Mouse (Mus musculus): ENCODE results near the gene Nhp2. TPM values are rescaled to one million over a fixed set of nuclear protein-coding genes. Genes with fewer than 3 reads are reported as not detected.

Gene Nhp2
- polyA plus RNA-seq, 1 experiment from 2014 or later = 91.5 TPM

DNA sequence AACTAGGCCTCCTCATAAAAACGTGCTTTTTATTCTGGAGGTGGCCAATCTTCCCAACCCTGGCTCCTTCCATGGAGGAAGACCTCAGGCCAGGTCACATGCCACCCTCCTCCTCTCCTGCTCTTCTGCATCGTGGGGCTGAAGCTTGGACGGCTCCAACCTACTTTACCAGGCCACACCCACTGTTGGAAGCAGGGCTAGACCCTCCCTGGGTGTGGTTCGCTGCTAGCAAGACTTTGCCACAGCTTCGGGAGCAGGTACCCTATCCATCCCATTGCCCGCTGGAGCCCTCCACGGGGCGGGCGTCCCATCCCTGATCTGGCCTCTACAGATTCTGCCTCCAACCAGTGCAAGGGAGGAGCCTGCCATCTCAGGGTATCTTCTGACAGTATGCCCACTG is 23.7 kb downstream of the Nhp2 start:
- Histone ChIP-seq H3K9me3 (no peaks in the 10 kb centered on the region), H3K4me1 (no peaks in the 10 kb centered on the region), H3K27me3 (replicated peaks) (peaks cover 5% of the 10 kb centered on the region; the same call in 1 of the 2 replicates), H3K4me3 (no peak overlapping the region), H3K4me2 (no peak overlapping the region), H3K27ac (no peak overlapping the region), H3K36me3 (replicated peaks) (no peaks in the 10 kb centered on the region), H3K9ac (no peak overlapping the region)
- ATAC-seq (replicated peaks) = no peak
- 83% methylated on average over 9 of the region's 9 CpGs for WGBS

DNA sequence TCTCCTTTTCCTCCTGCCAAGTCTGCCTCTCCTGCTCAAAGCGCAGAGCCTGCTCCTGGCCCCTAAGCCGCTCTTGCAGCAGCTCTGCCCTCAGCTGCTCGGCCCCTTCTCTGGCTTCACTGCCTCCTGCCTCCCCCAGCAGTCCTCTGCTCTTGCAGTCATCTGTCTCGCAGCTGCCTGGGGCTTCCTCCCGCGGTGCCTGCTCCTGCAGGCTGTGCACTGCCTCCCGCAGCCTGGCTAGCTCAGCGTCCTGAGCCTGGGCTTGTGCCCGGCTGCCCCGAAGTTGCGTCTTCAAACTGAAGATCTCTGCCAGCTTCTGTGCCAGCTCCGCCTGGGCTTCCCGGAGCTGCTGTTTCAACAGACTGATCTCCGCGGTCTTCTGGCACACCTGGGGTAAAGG is 24.2 kb downstream of the Nhp2 start:
- H3K27ac ChIP-seq = no peak overlapping the region
- H3K9ac ChIP-seq = no peak overlapping the region

DNA sequence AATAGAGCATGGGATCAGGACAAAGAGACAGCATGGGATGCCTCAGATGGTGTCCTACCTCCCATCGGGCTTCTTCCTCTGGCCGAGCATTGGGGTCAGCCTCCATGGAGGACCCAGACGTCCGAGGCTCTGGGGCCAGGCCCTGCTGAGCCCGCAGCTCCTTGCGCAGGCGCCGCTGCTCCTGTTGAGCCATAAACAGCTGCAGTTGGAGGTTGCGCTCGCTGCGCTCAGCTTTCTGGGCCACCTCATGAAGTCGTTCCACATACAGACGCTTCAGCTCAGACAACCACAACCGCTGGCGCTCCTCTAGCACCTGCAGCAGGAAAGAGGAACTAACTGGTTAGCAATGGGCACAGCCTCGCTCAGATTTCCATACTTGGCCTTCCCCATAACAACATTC is 24.7 kb downstream of the Nhp2 start:
- H3K4me1 ChIP-seq = peaks cover 8% of the 10 kb centered on the region

More for the DNA sequence above, 24.2 kb downstream of the Nhp2 start:
- Histone ChIP-seq H3K4me3 (no peak overlapping the region), H3K4me2 (no peak overlapping the region), H3K27me3 (replicated peaks) (no peaks in the 10 kb centered on the region), H3K9me3 (no peaks in the 10 kb centered on the region), H3K36me3 (replicated peaks) (no peaks in the 10 kb centered on the region), H3K4me1 (peaks cover 3% of the 10 kb centered on the region; the same call in 1 of the 2 replicates)
- ATAC-seq (replicated peaks) = no peak
- WGBS = 50% methylated on average over 15 of the region's 15 CpGs

DNA sequence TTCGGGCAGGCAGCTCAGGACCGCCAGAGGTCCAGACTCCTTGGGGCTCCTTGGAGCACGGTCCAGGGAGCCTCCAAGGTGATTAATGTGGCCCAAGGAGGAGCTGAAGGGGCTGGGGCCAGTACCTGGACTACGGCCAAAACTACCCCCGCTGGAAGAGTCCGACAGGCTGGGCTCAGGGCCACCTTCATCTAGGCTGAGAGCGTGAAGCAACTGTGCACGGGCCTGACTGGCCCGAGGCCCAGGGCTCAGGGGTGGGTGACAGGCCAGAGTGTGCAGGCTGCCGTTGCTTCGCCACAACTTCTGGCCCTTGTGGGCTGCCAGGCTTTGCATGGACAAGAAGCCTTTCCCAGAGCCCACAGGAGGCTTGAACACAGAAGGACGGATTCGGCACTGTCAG is 25.8 kb downstream of the Nhp2 start:
- no peak overlapping the region for H3K4me3 ChIP-seq
- H3K27me3 ChIP-seq (replicated peaks) = peaks cover 14% of the 10 kb centered on the region
- H3K4me1 ChIP-seq = peaks cover 19% of the 10 kb centered on the region
- H3K27ac ChIP-seq = no peak overlapping the region
- H3K4me2 ChIP-seq = no peak overlapping the region
- WGBS = 80% methylated on average over 13 of the region's 13 CpGs
- no peak for ATAC-seq (replicated peaks)
- no peak overlapping the region for H3K9ac ChIP-seq
- no peaks in the 10 kb centered on the region for H3K36me3 ChIP-seq (replicated peaks)
- H3K9me3 ChIP-seq = no peaks in the 10 kb centered on the region

More for the DNA sequence above, 24.7 kb downstream of the Nhp2 start:
- 83% methylated on average over 16 of the region's 16 CpGs for WGBS
- ATAC-seq (replicated peaks) = no peak
- Histone ChIP-seq H3K9me3 (no peaks in the 10 kb centered on the region), H3K36me3 (replicated peaks) (no peaks in the 10 kb centered on the region), H3K4me2 (no peak overlapping the region), H3K27me3 (replicated peaks) (peaks cover 4% of the 10 kb centered on the region), H3K4me3 (no peak overlapping the region), H3K9ac (no peak overlapping the region), H3K27ac (no peak overlapping the region)

DNA sequence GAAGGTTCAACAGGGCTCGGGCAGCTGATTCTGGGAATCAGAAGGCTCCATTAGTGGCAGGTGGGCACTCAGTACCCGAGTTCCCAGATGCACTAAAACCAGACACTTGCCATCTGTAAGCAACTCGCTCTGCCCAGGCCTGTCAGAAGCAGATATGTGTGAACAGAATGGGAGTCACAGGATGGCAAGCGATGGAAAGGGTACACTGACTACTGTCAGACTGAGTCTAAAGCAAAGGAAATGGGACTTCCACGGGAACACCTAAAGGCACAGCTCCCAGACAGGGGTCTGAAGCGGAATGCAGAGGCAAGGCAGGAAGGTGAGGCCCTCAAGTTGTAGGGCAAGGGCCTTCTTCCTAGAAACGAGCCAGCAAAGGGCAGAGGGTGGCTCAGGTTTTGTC is 26.7 kb downstream of the Nhp2 start:
- no peak overlapping the region for H3K4me2 ChIP-seq
- no peak for ATAC-seq (replicated peaks)
- WGBS = 85% methylated on average over 7 of the region's 7 CpGs

DNA sequence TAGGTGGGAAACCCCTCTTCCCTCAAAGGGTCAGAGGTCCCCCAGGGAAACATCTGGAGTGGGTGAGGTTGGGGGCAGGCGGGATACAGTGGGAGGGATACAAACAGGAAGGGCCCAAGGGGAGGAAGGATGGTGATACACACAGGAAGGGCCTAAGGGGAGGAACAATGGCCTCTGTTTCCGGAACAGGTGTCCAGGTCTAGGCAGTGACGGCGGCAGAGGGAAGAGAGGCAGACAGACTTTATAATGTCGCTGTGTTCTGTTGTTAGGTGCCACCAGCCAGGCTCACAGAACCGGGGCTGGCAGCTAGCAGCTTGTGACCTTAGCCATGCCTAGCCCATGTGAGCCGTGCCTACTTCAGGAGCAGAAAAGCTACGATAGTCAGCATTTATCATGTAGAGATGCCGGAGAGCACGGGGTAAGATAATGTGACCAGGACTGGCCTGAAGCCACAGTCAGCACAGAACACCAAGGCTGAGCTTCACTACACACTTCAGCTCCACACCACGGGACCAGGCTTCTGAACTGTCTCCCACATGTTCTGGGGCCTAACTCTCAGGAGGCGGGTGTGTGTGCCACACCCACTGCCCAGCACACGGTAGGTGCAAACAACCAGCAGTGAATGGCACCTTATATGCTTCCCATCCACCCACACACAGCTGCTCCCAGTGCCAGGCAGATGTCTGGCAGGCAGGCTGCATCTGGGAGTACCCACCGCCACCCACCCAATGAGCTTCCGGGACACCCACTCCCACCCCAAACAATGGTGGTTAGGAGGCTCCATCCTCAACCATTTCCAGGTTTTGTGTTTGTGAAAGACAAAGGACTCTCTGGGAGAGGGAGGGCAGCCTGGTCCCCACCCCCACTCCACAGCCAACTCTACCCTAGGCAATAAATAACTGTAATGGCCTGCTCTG is 27.5 kb downstream of the Nhp2 start:
- Histone ChIP-seq H3K27ac (0 out of 2 replicates have a peak overlapping the region, but pooled peaks have one; percentile 23), H3K4me2 (no peak overlapping the region), H3K36me3 (replicated peaks) (no peaks in the 10 kb centered on the region), H3K4me1 (peaks cover 26% of the 10 kb centered on the region), H3K4me3 (no peak overlapping the region), H3K9me3 (no peaks in the 10 kb centered on the region), H3K9ac (no peak overlapping the region), H3K27me3 (replicated peaks) (peaks cover 14% of the 10 kb centered on the region)
- ATAC-seq (replicated peaks) = no peak
- 87% methylated on average over 15 of the region's 15 CpGs for WGBS

More for the DNA sequence above, 26.7 kb downstream of the Nhp2 start:
- H3K4me3 ChIP-seq = no peak overlapping the region
- H3K9ac ChIP-seq = no peak overlapping the region
- peaks cover 26% of the 10 kb centered on the region for H3K4me1 ChIP-seq
- H3K9me3 ChIP-seq = no peaks in the 10 kb centered on the region
- no peak overlapping the region for H3K27ac ChIP-seq
- H3K27me3 ChIP-seq (replicated peaks) = peaks cover 14% of the 10 kb centered on the region
- no peaks in the 10 kb centered on the region for H3K36me3 ChIP-seq (replicated peaks)

DNA sequence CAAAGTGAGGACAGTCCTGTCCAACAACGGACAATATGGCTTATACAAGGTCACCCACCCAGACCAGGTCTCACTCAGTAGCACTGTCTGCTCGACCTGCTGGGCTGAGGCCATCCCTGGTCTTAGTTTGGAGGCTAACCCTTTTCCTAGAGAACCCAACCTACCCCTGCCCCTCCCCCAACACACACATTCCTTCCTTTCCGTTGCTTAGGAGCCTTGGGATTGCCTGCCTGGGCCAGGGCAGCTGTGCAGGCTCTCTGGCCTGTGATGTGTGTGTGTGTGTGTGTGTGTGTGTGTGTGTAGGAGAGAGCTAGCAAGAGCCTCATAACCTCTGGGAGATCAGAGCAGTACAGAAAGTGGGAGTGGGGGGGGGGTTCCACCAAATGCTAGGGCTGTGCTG is 29.0 kb downstream of the Nhp2 start:
- no peak overlapping the region for H3K27ac ChIP-seq
- WGBS = 5% methylated on average over 3 of the region's 3 CpGs
- no peak overlapping the region for H3K9ac ChIP-seq

DNA sequence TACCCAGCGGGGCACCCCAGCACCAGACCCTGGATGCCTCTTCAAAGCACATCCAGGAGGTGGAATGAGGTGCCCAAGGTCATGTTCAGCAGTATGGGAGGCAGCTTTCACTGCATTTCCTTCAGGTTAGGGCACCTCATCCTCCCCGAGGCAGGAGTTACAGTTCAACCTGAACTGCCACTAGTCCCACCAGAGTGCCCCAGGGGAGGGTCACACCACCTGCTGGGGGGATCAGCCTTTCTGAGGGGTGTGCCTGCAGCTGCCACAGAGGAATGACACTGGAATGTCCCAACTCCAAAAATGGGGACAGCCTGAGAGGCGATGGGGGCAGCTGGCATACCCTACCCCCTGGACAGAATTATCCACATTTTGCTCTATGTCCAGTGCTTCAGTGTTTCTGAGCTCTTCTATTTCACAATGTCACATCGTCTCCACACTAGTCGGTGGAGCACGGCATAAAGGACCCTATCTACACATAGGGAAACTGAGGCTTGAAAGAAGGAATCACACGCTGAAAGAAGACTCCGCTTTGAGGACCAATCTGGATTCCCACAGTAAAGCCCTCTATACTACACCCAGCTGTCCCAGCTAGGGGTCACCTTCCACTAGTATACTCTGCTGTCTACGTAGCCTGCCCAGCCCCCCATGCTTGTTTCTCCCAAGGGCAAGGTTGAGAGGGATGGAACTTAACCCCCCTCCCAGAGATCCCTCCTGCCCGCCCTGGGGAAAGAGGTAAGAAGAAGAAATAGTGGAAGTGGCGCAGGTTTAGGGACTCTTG is 29.8 kb downstream of the Nhp2 start:
- Histone ChIP-seq H3K9ac (peak overlapping the region; percentile 64), H3K4me1 (peaks cover 26% of the 10 kb centered on the region), H3K36me3 (replicated peaks) (no peaks in the 10 kb centered on the region), H3K9me3 (no peaks in the 10 kb centered on the region), H3K27me3 (replicated peaks) (peaks cover 14% of the 10 kb centered on the region), H3K4me3 (peak overlapping the region; percentile 76), H3K27ac (no peak overlapping the region), H3K4me2 (peak overlapping the region; percentile 97)
- 26% methylated on average over 11 of the region's 11 CpGs for WGBS
- no peak for ATAC-seq (replicated peaks)

More for the DNA sequence above, 29.0 kb downstream of the Nhp2 start:
- H3K4me1 ChIP-seq = peaks cover 26% of the 10 kb centered on the region
- no peak overlapping the region for H3K4me3 ChIP-seq
- 0 out of 2 replicates have a peak overlapping the region, but pooled peaks have one; percentile 97 for H3K4me2 ChIP-seq
- peaks cover 14% of the 10 kb centered on the region for H3K27me3 ChIP-seq (replicated peaks)
- ATAC-seq (replicated peaks) = 0 out of 2 replicates have a peak, but pooled peaks have one; percentile 7
- H3K9me3 ChIP-seq = no peaks in the 10 kb centered on the region
- H3K36me3 ChIP-seq (replicated peaks) = no peaks in the 10 kb centered on the region

DNA sequence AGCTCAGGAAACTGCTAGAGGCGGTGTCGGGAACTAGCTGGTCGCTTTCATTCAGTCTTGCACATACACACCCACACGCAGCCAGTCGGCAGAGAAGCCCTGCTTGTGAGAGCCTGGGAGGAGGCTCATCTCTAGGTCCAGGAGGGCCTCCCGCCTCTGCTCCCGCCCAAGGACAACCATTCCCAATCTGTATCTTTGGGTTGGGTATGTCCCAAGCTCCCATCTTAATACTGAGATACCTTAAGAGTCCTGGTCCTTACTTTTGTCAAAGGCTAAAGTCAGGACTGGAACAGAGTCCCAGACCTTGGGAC is 30.3 kb downstream of the Nhp2 start:
- Histone ChIP-seq H3K4me1 (peaks cover 26% of the 10 kb centered on the region), H3K9ac (peak overlapping the region; percentile 64), H3K9me3 (no peaks in the 10 kb centered on the region), H3K36me3 (replicated peaks) (no peaks in the 10 kb centered on the region), H3K4me3 (peak overlapping the region; percentile 76), H3K27me3 (replicated peaks) (peaks cover 14% of the 10 kb centered on the region), H3K4me2 (peak overlapping the region; percentile 97), H3K27ac (no peak overlapping the region)
- ATAC-seq (replicated peaks) = no peak
- WGBS = 6% methylated on average over 7 of the region's 7 CpGs

DNA sequence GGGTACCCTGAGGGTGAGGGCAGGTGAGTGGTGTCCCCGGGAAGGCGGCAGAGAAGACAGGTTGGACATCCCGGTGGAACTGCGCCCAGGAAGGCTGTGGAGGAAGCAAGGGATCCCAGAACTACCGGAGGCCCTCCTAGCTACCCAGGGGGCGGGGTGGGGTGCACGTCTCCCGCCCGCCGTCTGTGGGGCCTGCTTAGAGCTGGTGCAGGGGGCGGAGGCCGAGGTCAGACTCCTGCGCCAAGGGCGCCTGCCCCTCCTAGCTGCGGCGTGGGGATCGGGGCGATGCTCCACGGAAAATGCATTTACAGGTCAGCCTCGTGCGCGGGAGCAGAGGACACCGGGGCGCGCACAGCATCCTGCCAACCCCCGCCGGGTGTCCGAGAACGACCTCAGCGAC is 30.7 kb downstream of the Nhp2 start:
- under 1% methylated on average over 30 of the region's 30 CpGs for WGBS
- H3K4me3 ChIP-seq = peak overlapping the region; percentile 76
- 0 out of 2 replicates have a peak overlapping the region, but pooled peaks have one; percentile 15 for H3K27ac ChIP-seq
- H3K9me3 ChIP-seq = no peaks in the 10 kb centered on the region
- H3K4me2 ChIP-seq = peak overlapping the region; percentile 97
- 0 out of 2 replicates have a peak, but pooled peaks have one; percentile 8 for ATAC-seq (replicated peaks)
- peaks cover 26% of the 10 kb centered on the region for H3K4me1 ChIP-seq
- peaks cover 14% of the 10 kb centered on the region for H3K27me3 ChIP-seq (replicated peaks)
- H3K9ac ChIP-seq = peak overlapping the region; percentile 64
- H3K36me3 ChIP-seq (replicated peaks) = no peaks in the 10 kb centered on the region

DNA sequence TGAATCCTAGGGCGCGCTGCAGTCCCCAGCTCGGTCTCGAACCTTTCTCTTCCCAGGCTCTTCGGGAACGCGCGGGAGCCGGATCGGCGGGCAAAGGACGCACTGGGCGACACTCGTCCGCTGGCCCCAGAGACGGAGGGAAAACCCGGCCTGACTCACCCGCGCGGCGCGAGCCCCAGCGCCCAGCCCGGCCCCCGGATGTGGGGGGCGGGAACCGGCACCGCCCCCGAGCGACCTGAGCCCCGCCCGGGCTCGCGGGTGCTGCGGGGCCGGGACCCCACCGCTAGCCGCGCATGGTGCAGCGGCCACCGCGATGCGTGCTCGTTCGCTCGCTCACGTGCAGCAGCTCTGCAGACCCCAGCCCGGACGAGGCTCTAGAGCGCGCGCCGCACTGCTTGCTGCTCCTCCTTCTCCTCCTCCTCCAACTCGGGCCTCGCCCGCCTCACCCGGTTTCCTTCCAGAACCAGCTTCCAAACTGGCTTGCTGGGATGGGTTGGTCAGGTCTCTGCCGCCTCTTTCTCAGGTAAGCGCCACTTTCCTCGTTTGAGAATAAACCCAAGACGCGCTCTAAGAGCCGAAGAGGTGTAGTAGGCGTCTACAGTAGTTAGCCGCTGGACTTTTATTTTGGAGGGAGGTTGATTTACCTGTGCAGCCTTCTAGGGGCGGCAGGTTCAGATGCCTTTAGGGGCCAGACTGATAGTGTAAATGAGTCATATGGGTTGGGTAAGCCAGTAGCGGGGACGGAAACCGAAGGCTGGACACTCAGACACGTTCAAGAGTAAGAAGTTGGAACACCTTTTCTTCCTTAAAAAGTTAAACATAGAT is 31.4 kb downstream of the Nhp2 start, which contains the start of the genes N4bp3 and D930048N14Rik:
N4bp3 (minus strand) TSS at position 152 of the 825 bp plus-strand sequence.
D930048N14Rik (plus strand) TSS at position 264 of the 825 bp plus-strand sequence.
- ATAC-seq (replicated peaks) = peak; percentile 84
- Histone ChIP-seq H3K4me2 (peak within 1 kb of the TSS; percentile 97), H3K36me3 (replicated peaks) (no peaks in the 10 kb centered on the region), H3K27ac (0 out of 2 replicates have a peak within 1 kb of the TSS, but pooled peaks have one; percentile 15), H3K9ac (peak within 1 kb of the TSS; percentile 64), H3K9me3 (no peaks in the 10 kb centered on the region), H3K4me1 (peaks cover 26% of the 10 kb centered on the region), H3K4me3 (peak within 1 kb of the TSS; percentile 76), H3K27me3 (replicated peaks) (peaks cover 14% of the 10 kb centered on the region)
- WGBS = 1% methylated on average over 69 of the region's 70 CpGs

Data from midbrain, embryonic 15.5 days (tissue).